In genomic region chr2:153218516-153218915, GRCm38 (mm10) we compare ENCODE assay signal across 15 mouse cellular contexts.
"Had no signal": no experiment of that assay in that cellular context is flagged by ENCODE, and none has a peak within 500 bp of the region (broad histone marks: within the 10 kb centered on the region; RNA-seq: fewer than 3 reads in every experiment).

No protein-coding gene starts in this region.

- H3K4me1 ChIP-seq: midbrain, embryonic 10.5 days; midbrain, embryonic 12.5 days; neural tube, embryonic 12.5 days had no signal

- H3K27ac ChIP-seq: midbrain, embryonic 10.5 days; midbrain, embryonic 12.5 days; neural tube, embryonic 12.5 days had no signal

- ATAC-seq: midbrain, embryonic 16.5 days had no signal

- DNase-seq: lung, adult 18-20 months; lung, embryonic 14.5 days; lung, postnatal 10 days; lung, postnatal 4 days; midbrain, embryonic 14.5 days; right cerebral cortex, postnatal 14 days; spleen, adult 18-20 months; thymus, adult 18-20 months; thymus, postnatal 14 days; thymus, postnatal 36 days had no signal

- H3K27me3 ChIP-seq: midbrain, embryonic 12.5 days; neural tube, embryonic 12.5 days had no signal

- H3K36me3 ChIP-seq: midbrain, embryonic 10.5 days; midbrain, embryonic 12.5 days; neural tube, embryonic 12.5 days had no signal

- H3K4me3 ChIP-seq: midbrain, embryonic 10.5 days; midbrain, embryonic 12.5 days; myocyte; neural tube, embryonic 12.5 days had no signal

- H3K9ac ChIP-seq: lung, embryonic 14.5 days; midbrain, embryonic 12.5 days; neural tube, embryonic 12.5 days had no signal

- H3K4me2 ChIP-seq: lung, embryonic 14.5 days; midbrain, embryonic 12.5 days; neural tube, embryonic 12.5 days had no signal

- H3K9me3 ChIP-seq: midbrain, embryonic 10.5 days; midbrain, embryonic 12.5 days; neural tube, embryonic 12.5 days had no signal
